Mouse (Mus musculus) CH12.LX (cell line): ENCODE data around the gene Lrrc8c. TPM values are rescaled to one million over a fixed set of nuclear protein-coding genes. Genes with fewer than 3 reads are reported as not detected.

Experiments used
- DNase-seq: peaks from one replicate; pipeline ENCODE4 v3.0.0-alpha.2; 2013; ENCODE audit errors: extremely low read depth
- H3K27ac ChIP-seq: 2 replicates; pipeline ENCODE4 v1.5.1; 2012; ENCODE audit warnings: low read depth, mild to moderate bottlenecking, control low read depth, moderate library complexity; ENCODE audit not compliant: insufficient read depth
- H3K27me3 ChIP-seq: replicated peaks from 2 replicates; pipeline ENCODE3; 2012; ENCODE audit warnings: inconsistent platforms
- H3K36me3 ChIP-seq, 2 experiments: replicated peaks in 1 of 2; 2 replicates each; pipeline versions ENCODE3 to v1.6.1; 2012; ENCODE audit warnings: inconsistent platforms in 1 of 2, low read length in 1 of 2, mild to moderate bottlenecking in 1 of 2, mixed read lengths in 1 of 2, moderate library complexity in 1 of 2; ENCODE audit not compliant: control insufficient read depth in 1 of 2, insufficient read depth in 1 of 2
- H3K4me1 ChIP-seq, 2 experiments: 2 replicates each; pipeline ENCODE4 v1.6.1; 2012; ENCODE audit warnings: inconsistent platforms in 1 of 2, moderate library complexity in 1 of 2; ENCODE audit not compliant: insufficient read depth in 2 of 2, control insufficient read depth in 1 of 2
- H3K4me2 ChIP-seq: 2 replicates; pipeline ENCODE4 v1.6.1; 2012; ENCODE audit warnings: low read depth, mild to moderate bottlenecking, control low read depth; ENCODE audit not compliant: poor library complexity, insufficient read depth, severe bottlenecking
- H3K4me3 ChIP-seq, 3 experiments: fragments of 150-350 bp in 1 of 3; sonication (generic) in 1 of 3; replicated peaks in 1 of 3; 2 replicates each; pipeline versions ENCODE3 to v1.5.1; 2011 to 2012; ENCODE audit warnings: low read depth in 2 of 3, low read length in 2 of 3, mild to moderate bottlenecking in 2 of 3, moderate library complexity in 2 of 3, control low read depth in 1 of 3, improper control_type of control experiment in 1 of 3, inconsistent platforms in 1 of 3, mixed read lengths in 1 of 3; ENCODE audit not compliant: poor library complexity in 1 of 3
- H3K79me2 ChIP-seq: replicated peaks from 2 replicates; pipeline ENCODE4 v1.6.1; 2012; ENCODE audit warnings: mild to moderate bottlenecking, moderate library complexity; ENCODE audit not compliant: control insufficient read depth, poor library complexity, insufficient read depth, severe bottlenecking; ENCODE audit errors: extremely low read depth
- H3K9ac ChIP-seq: 2 replicates; pipeline ENCODE4 v1.6.1; 2012; ENCODE audit warnings: low read depth, mild to moderate bottlenecking, control low read depth, moderate library complexity; ENCODE audit not compliant: insufficient read depth
- H3K9me3 ChIP-seq: replicated peaks from 2 replicates; pipeline ENCODE3; 2012; ENCODE audit warnings: low read length, inconsistent platforms, mixed read lengths
- CHD1 ChIP-seq: IDR thresholded peaks from 2 replicates; pipeline ENCODE4 v1.6.1; 2012; ENCODE audit warnings: low read depth, low read length, improper control_type of control experiment, inconsistent platforms
- CTCF ChIP-seq, 2 experiments: IDR thresholded peaks in 1 of 2; conservative IDR thresholded peaks in 1 of 2; 2 replicates each; pipeline ENCODE4 v1.5.1; 2011 to 2012; ENCODE audit warnings: low read depth in 2 of 2, low read length in 2 of 2, improper control_type of control experiment in 1 of 2, inconsistent platforms in 1 of 2, mild to moderate bottlenecking in 1 of 2, moderate library complexity in 1 of 2
- ELF1 ChIP-seq: IDR thresholded peaks from 2 replicates; pipeline ENCODE4 v1.6.1; 2014; ENCODE audit warnings: low read depth, mild to moderate bottlenecking, inconsistent platforms, low read length, improper control_type of control experiment
- GABPA ChIP-seq: IDR thresholded peaks from 2 replicates; pipeline ENCODE4 v1.6.1; 2012; ENCODE audit warnings: low read depth, low read length, improper control_type of control experiment, inconsistent platforms; ENCODE audit not compliant: insufficient replicate concordance
- IRF4 ChIP-seq: IDR thresholded peaks from 2 replicates; pipeline ENCODE4 v1.6.1; 2014; ENCODE audit warnings: low read depth, mild to moderate bottlenecking, inconsistent platforms, low read length, improper control_type of control experiment
- JUND ChIP-seq: conservative IDR thresholded peaks from 2 replicates; pipeline ENCODE4 v1.6.1; 2011; ENCODE audit warnings: low read depth, low read length, improper control_type of control experiment
- KAT2A ChIP-seq: IDR thresholded peaks from 2 replicates; pipeline ENCODE4 v1.6.1; 2012; ENCODE audit warnings: low read length, improper control_type of control experiment, inconsistent platforms; ENCODE audit not compliant: insufficient replicate concordance
- MAFK ChIP-seq: IDR thresholded peaks from 2 replicates; pipeline ENCODE4 v1.6.1; 2011; ENCODE audit warnings: low read length, improper control_type of control experiment; ENCODE audit not compliant: insufficient replicate concordance
- MAX ChIP-seq: IDR thresholded peaks from 2 replicates; pipeline ENCODE4 v1.6.1; 2011; ENCODE audit warnings: low read length, improper control_type of control experiment
- MAZ ChIP-seq: IDR thresholded peaks from 2 replicates; pipeline ENCODE4 v1.6.1; 2012; ENCODE audit warnings: low read depth, mild to moderate bottlenecking, inconsistent platforms, low read length, improper control_type of control experiment, moderate library complexity
- MEF2A ChIP-seq: IDR thresholded peaks from 2 replicates; pipeline ENCODE4 v1.6.1; 2014; ENCODE audit warnings: low read depth, mild to moderate bottlenecking, inconsistent platforms, low read length, improper control_type of control experiment, borderline replicate concordance
- MXI1 ChIP-seq: IDR thresholded peaks from 2 replicates; pipeline ENCODE4 v1.6.1; 2011; ENCODE audit warnings: mild to moderate bottlenecking, low read depth, low read length, improper control_type of control experiment
- MYC ChIP-seq: IDR thresholded peaks from 2 replicates; pipeline ENCODE4 v1.6.1; 2011; ENCODE audit warnings: low read depth, mild to moderate bottlenecking, improper control_type of control experiment, low read length
- NRF1 ChIP-seq: IDR thresholded peaks from 2 replicates; pipeline ENCODE4 v1.6.1; 2014; ENCODE audit warnings: low read depth, mild to moderate bottlenecking, inconsistent platforms, low read length, improper control_type of control experiment, moderate library complexity
- PAX5 ChIP-seq: IDR thresholded peaks from 2 replicates; pipeline ENCODE4 v1.6.1; 2012; ENCODE audit warnings: low read length, inconsistent platforms, mixed read lengths
- POLR2A ChIP-seq: IDR thresholded peaks from 2 replicates; pipeline ENCODE4 v1.6.1; 2011; ENCODE audit warnings: low read depth, mild to moderate bottlenecking, improper control_type of control experiment, low read length
- POLR2AphosphoS2 ChIP-seq: IDR thresholded peaks from 2 replicates; pipeline ENCODE4 v1.6.1; 2011; ENCODE audit warnings: low read depth, low read length, improper control_type of control experiment
- RCOR1 ChIP-seq: conservative IDR thresholded peaks from 2 replicates; pipeline ENCODE4 v1.6.1; 2012; ENCODE audit warnings: low read depth, mild to moderate bottlenecking, inconsistent platforms, low read length, improper control_type of control experiment
- SMC3 ChIP-seq: IDR thresholded peaks from 2 replicates; pipeline ENCODE4 v1.6.1; 2011; ENCODE audit warnings: low read depth, low read length, improper control_type of control experiment
- TBP ChIP-seq: conservative IDR thresholded peaks from 2 replicates; pipeline ENCODE4 v1.6.1; 2011; ENCODE audit warnings: low read depth, low read length, improper control_type of control experiment
- TCF12 ChIP-seq: IDR thresholded peaks from 2 replicates; pipeline ENCODE4 v1.6.1; 2014; ENCODE audit warnings: low read depth, mild to moderate bottlenecking, inconsistent platforms, low read length, improper control_type of control experiment
- UBTF ChIP-seq: IDR thresholded peaks from 2 replicates; pipeline ENCODE4 v1.6.1; 2012; ENCODE audit warnings: low read depth, mild to moderate bottlenecking, inconsistent platforms, low read length, improper control_type of control experiment, moderate library complexity
- USF2 ChIP-seq: conservative IDR thresholded peaks from 2 replicates; pipeline ENCODE4 v1.6.1; 2011; ENCODE audit warnings: low read depth, low read length, improper control_type of control experiment
- ZC3H11A ChIP-seq: IDR thresholded peaks from 2 replicates; pipeline ENCODE4 v1.6.1; 2012; ENCODE audit warnings: low read depth, mild to moderate bottlenecking, inconsistent platforms, low read length, improper control_type of control experiment
- ZKSCAN1 ChIP-seq: IDR thresholded peaks from 2 replicates; pipeline ENCODE4 v1.6.1; 2012; ENCODE audit warnings: low read depth, inconsistent platforms, low read length, improper control_type of control experiment, borderline replicate concordance
- ZMIZ1 ChIP-seq: IDR thresholded peaks from 2 replicates; pipeline ENCODE4 v1.6.1; 2012; ENCODE audit warnings: low read depth, mild to moderate bottlenecking, inconsistent platforms, low read length, improper control_type of control experiment
- dilution Hi-C: fragments of 300-500 bp; cut with MboI; formaldehyde crosslinking; loops from 2 replicates; pipeline ENCODE4 v1.14.3; 2020; ENCODE audit warnings: low sequenced_read_pairs; ENCODE audit not compliant: extremely low pct_unique_long_range_greater_than_20kb, extremely low pct_ligation_motif_present
- in situ Hi-C: fragments of 300-500 bp; cut with MboI; formaldehyde crosslinking; loops from 3 replicates; pipeline ENCODE4 v1.14.3; 2019; ENCODE audit warnings: low sequenced_read_pairs, low pct_ligation_motif_present, low pct_unique_long_range_greater_than_20kb, mixed read lengths
- polyA plus RNA-seq: library from polyadenylated mRNA; unstranded; fragments of >175 nt; gene quantifications from 2 replicates; pipeline ENCODE4 v1.2.1, GENCODE M21; 2012; ENCODE audit warnings: low read depth; ENCODE audit not compliant: insufficient read length
- total RNA-seq, 2 experiments: library from RNA; depleted of rRNA; stranded (reverse); fragments of 300-350 nt in 1 of 2; fragments of >200 nt in 1 of 2; gene quantifications; 2 replicates each; pipeline ENCODE4 v1.2.3; 2012 to 2014

Lrrc8c gene
- total and polyA plus RNA-seq, 3 experiments, result 3.3 to 10.3 (median 5.9) TPM

DNA sequence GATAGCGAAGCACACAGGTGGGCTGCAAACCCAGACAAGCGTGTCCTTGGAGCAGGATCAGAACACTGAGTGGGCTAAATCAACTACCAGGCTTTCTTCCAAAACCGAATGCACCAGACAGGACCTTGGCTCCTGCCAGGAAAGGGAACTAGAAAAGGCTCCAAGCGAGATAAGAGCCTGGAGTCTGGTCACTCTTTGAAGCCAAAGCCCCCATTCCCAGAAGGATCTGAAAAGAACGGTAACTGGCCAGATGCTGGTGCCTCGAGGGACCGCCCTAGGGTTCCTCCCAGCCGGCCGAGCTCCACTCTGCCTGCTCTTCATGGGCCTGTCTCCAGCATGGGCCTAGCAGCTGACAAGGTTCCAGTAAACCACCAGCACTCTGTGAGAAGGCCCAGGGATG, 83.4 kb downstream of the Lrrc8c start:
- in situ Hi-C loops, result no loop called here
- peaks cover 8 to 21% of the 10 kb centered on the region in 2 experiments for H3K36me3 ChIP-seq
- no peak overlapping the region for H3K9ac ChIP-seq
- H3K4me1 ChIP-seq, result no peaks in the 10 kb centered on the region
- no peak overlapping the region for H3K27ac ChIP-seq
- dilution Hi-C loops, result no loop called here
- H3K9me3 ChIP-seq, result no peaks in the 10 kb centered on the region
- H3K4me3 ChIP-seq, result no peak overlapping the region
- no peak overlapping the region for H3K4me2 ChIP-seq
- TF ChIP-seq MAX, result no peak
- no peak for TF ChIP-seq ZMIZ1
- no peak for TF ChIP-seq POLR2A
- no peak for TF ChIP-seq UBTF
- TF ChIP-seq MAFK, result no peak
- no peak for TF ChIP-seq ZKSCAN1
- TF ChIP-seq CHD1, result no peak
- TF ChIP-seq MXI1, result no peak
- TF ChIP-seq NRF1, result no peak
- no peak for TF ChIP-seq TCF12
- TF ChIP-seq ELF1, result no peak
- no peak for TF ChIP-seq TBP
- no peak for TF ChIP-seq KAT2A
- TF ChIP-seq IRF4, result no peak
- TF ChIP-seq JUND, result no peak
- TF ChIP-seq CTCF (conservative IDR thresholded peaks at IDR 0.05 in 1 of 2, IDR thresholded peaks at IDR 0.05 in 1 of 2; ENCODE audit: low read depth in 2 of 2, low read length in 2 of 2), result no peak
- no peak for TF ChIP-seq MAZ
- no peak for TF ChIP-seq USF2
- TF ChIP-seq MYC, result no peak
- DNase-seq, result no peak
- no peaks in the 10 kb centered on the region for H3K79me2 ChIP-seq
- no peaks in the 10 kb centered on the region for H3K27me3 ChIP-seq

DNA sequence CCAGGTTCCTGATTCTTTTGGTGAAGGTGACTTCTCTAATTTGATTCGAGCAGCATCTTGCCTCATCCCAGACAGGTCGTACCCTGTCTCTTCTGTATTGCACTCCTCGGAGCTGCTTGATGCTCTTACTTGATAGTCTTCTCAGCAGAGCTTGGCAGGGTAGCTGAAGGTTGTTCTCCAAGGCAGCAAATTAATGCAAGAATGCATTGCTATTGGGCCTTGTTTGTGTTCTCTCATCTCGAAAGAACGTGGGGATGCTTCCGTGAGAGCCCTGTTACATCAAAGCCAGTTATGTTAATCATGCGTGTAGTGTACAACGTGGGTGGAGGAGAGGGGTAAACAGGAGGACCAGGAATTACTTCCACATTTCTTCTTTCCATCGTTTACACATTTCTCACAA, 86.5 kb downstream of the Lrrc8c start:
- Histone ChIP-seq H3K27me3 (no peaks in the 10 kb centered on the region), H3K4me2 (no peak overlapping the region), H3K79me2 (no peaks in the 10 kb centered on the region), H3K27ac (no peak overlapping the region), H3K36me3 (peaks cover 15 to 41% of the 10 kb centered on the region in 2 experiments), H3K9me3 (no peaks in the 10 kb centered on the region), H3K4me3 (no peak overlapping the region), H3K9ac (no peak overlapping the region), H3K4me1 (no peaks in the 10 kb centered on the region)
- in situ Hi-C loops, result no loop called here
- no peak for TF ChIP-seq CHD1
- TF ChIP-seq TCF12, result no peak
- no peak for TF ChIP-seq RCOR1
- no peak for TF ChIP-seq ZKSCAN1
- no peak for TF ChIP-seq CTCF (conservative IDR thresholded peaks at IDR 0.05 in 1 of 2, IDR thresholded peaks at IDR 0.05 in 1 of 2; ENCODE audit: low read depth in 2 of 2, low read length in 2 of 2)
- no peak for TF ChIP-seq POLR2AphosphoS2
- TF ChIP-seq ZC3H11A, result no peak
- no peak for TF ChIP-seq USF2
- no peak for TF ChIP-seq TBP
- TF ChIP-seq SMC3, result no peak
- TF ChIP-seq MEF2A, result no peak
- no peak for TF ChIP-seq MYC
- no peak for TF ChIP-seq GABPA
- no peak for TF ChIP-seq PAX5
- no peak for TF ChIP-seq ZMIZ1
- dilution Hi-C loops, result no loop called here
- no peak for DNase-seq
